Mouse (Mus musculus): Measurements from ENCODE around the gene Lpcat2.

DNA sequence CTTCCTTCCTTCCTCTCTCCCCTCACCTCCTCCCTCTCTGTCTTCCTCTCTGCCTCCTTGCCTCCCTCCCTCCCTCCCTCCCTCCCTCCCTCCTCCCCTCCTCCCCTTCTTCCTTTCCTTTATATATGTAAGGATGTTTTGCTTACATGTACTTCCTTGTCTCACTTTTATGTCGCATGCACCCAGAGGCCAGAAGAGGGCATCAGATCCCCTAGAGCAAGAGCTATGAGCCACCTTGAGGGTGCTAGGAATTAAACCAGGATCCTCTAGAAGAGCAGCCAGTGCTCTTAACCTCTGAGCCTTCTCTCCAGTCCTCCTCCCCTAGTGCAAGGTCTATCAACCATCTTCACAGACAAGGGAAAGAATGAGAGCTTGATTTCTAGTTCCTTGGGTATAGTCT is 40.9 kb downstream of the Lpcat2 start:
- TF ChIP-seq POLR2A (IDR thresholded peaks at IDR 0.05; ENCODE audit: borderline replicate concordance, control insufficient read depth, low read depth, low read length) (no peak), CTCF (IDR thresholded peaks at IDR 0.05; ENCODE audit: control insufficient read depth, insufficient read depth, low read length) (no peak)
